Mouse (Mus musculus) heart, embryonic 10.5 days (tissue): ENCODE results near the gene Arcn1. TPM values are rescaled to one million over a fixed set of nuclear protein-coding genes. Genes with fewer than 3 reads are reported as not detected.
A peak's percentile ranks its signal among the peaks of the same experiment; 100 is the strongest.
"Not testable (repeated sequence)": the region's sequence is repeated elsewhere in the genome, so short reads cannot be mapped to it uniquely, and the experiment has no call there.

Experiments
- DNase-seq: peaks from one replicate; pipeline ENCODE4 v3.0.0-alpha.2; 2017; ENCODE audit warnings: low spot score
- H3K27ac ChIP-seq: fragments of 300-500 bp; sonication (generic); 2 replicates; pipeline ENCODE4 v1.5.1; 2016; ENCODE audit warnings: mild to moderate bottlenecking
- H3K27me3 ChIP-seq: fragments of 300-500 bp; sonication (generic); 2 replicates; pipeline ENCODE4 v1.6.1; 2016; ENCODE audit warnings: mild to moderate bottlenecking; ENCODE audit not compliant: poor library complexity, insufficient read depth, severe bottlenecking
- H3K36me3 ChIP-seq: fragments of 300-500 bp; sonication (generic); 2 replicates; pipeline ENCODE4 v1.6.1; 2016; ENCODE audit warnings: mild to moderate bottlenecking, moderate library complexity
- H3K4me1 ChIP-seq: fragments of 300-500 bp; sonication (generic); 2 replicates; pipeline ENCODE4 v1.6.1; 2016; ENCODE audit warnings: mild to moderate bottlenecking
- H3K4me3 ChIP-seq: fragments of 300-500 bp; sonication (generic); 2 replicates; pipeline ENCODE4 v1.5.1; 2016; ENCODE audit warnings: mild to moderate bottlenecking, moderate library complexity
- H3K9me3 ChIP-seq: fragments of 300-500 bp; sonication (generic); 2 replicates; pipeline ENCODE4 v1.6.1; 2016; ENCODE audit warnings: mild to moderate bottlenecking, moderate library complexity
- WGBS: fragments of 180-500 bp; shearing (Covaris S2); methylation state at CpG from one replicate; pipeline ENCODE4 v1.1.7; 2016; 5-methylcytosine and 5-hydroxymethylcytosine counted together
- polyA plus RNA-seq: library from polyadenylated mRNA; unstranded; fragments of >200 nt; fragmentation: Nextera tagmentation; extraction: Ambion mirVana; gene quantifications from 2 replicates; pipeline ENCODE4 v1.2.1, GENCODE M21; 2016

Gene Arcn1
- polyA plus RNA-seq, 1 experiment from 2014 or later, result 167 TPM

DNA sequence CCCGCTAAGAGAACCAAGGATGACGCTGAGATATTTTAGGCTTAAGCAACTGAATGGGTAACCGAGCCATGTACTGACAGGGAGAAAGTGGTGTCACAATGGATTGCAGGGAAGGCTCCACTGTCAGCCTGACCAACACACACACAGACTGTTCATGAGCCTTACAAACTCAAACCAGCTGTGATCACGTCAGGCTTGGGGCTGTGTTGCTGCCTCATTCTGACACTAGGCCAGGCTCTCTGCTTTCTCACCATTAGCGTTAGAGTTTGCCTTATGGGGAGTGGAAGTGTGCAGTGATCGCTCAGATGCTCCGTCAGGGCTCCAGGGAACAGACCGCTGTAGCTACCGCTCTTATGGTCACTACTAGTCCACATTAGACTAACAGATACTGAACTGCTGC is 25.2 kb upstream of the Arcn1 start:
- no peak for DNase-seq
- WGBS, result 72% methylated on average over 9 of the region's 9 CpGs
- Histone ChIP-seq H3K4me3 (no peak overlapping the region), H3K4me1 (no peaks in the 10 kb centered on the region), H3K9me3 (no peaks in the 10 kb centered on the region), H3K27ac (no peak overlapping the region), H3K27me3 (peaks cover 20% of the 10 kb centered on the region), H3K36me3 (peaks cover 46% of the 10 kb centered on the region)

DNA sequence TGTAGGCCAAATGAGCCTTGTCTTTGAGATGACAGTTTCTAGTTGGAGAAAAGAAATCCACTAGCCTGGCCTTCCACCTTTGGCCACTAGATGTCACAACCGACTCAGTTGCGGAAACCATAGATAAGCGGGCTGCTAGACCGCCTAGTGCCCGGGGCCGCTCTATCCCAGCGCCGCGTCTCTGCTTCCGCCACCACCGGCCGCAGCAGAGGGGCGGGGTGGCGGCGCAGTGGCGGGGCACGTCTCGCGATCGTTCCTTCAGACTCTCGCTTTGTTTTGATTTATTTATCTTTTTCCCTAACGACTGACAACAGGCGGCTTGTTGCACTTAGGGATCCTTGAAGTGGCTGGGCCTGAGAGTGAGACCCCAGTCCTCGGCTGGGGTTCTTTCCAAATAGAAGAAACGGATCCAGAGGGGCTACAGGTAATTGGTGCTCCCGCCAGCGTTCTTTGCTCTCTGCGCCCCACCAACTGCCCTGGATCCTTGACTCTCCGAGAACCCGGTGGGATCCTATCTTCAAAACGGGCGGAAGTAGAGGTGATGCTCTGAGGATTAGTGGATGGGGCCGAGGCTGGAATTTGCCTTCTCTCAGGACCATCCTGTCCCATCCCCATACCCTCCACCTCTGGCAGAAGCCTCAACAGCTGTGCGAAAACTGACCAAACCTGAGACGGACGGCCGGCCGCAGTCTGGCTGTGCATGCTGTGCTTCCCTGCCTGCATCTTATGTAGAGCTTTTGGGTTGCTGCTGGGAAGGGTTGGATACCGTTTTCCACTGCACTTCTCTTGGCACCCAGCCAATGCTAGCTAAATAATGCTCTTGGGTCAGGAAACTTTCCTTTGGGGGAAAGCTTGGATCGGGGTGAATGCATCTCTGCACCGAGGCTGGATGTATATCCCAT is 5.4 kb upstream of the Arcn1 start:
- peak overlapping the region; percentile 76 for H3K4me3 ChIP-seq
- peaks cover 3% of the 10 kb centered on the region; the same call in 1 of the 2 replicates for H3K4me1 ChIP-seq
- peaks cover 13% of the 10 kb centered on the region for H3K36me3 ChIP-seq
- no peaks in the 10 kb centered on the region for H3K27me3 ChIP-seq
- peak overlapping the region; percentile 89 for H3K27ac ChIP-seq
- DNase-seq, result peak; percentile 96
- WGBS, result under 1% methylated on average over 41 of the region's 41 CpGs
- H3K9me3 ChIP-seq, result no peaks in the 10 kb centered on the region

DNA sequence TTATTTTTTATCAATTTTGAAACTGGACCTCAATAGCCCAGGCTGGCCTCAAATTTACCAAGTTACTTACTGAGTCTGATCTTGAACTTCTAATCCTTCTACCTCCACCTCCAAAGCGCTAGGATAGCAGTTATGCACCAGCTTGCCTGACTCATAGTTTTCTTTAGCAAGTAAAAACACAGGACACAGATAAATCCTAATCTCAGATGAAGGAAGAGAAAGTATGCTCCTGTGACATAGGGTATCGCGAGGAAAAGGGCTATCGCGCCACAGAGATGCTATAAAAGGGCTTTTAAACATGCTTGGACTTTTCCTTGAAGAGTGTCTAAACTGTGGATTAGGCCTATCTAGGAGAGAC is 4.7 kb upstream of the Arcn1 start:
- Histone ChIP-seq H3K36me3 (peaks cover 13% of the 10 kb centered on the region), H3K27ac (peak overlapping the region; percentile 49; the same call in 1 of the 2 replicates), H3K9me3 (no peaks in the 10 kb centered on the region), H3K27me3 (no peaks in the 10 kb centered on the region), H3K4me1 (peaks cover 3% of the 10 kb centered on the region; the same call in 1 of the 2 replicates), H3K4me3 (peak overlapping the region; percentile 76; the same call in 1 of the 2 replicates)
- no peak for DNase-seq
- 15% methylated on average over 5 of the region's 5 CpGs for WGBS

- Histone ChIP-seq H3K4me1 (peaks cover 6% of the 10 kb centered on the region; the same call in 1 of the 2 replicates), H3K36me3 (peaks cover 13% of the 10 kb centered on the region), H3K27me3 (no peaks in the 10 kb centered on the region), H3K9me3 (no peaks in the 10 kb centered on the region), H3K4me3 (no peak overlapping the region), H3K27ac (no peak overlapping the region)
- DNase-seq, result no peak
- 93% methylated on average over 5 of the region's 5 CpGs for WGBS
Observed at GRCm38 (mm10) chr9:44771376-44771775, 3.7 kb upstream of the Arcn1 start.

GRCm38 (mm10) chr9:44768029-44768394 is 367 bp upstream of the Arcn1 start:
- H3K4me1 ChIP-seq, result peaks cover 20% of the 10 kb centered on the region
- not testable (repeated sequence) for DNase-seq, H3K9me3 ChIP-seq, H3K27ac ChIP-seq, H3K27me3 ChIP-seq, H3K36me3 ChIP-seq
- peak overlapping the region; percentile 100 for H3K4me3 ChIP-seq
- WGBS, result 42% methylated on average over 7 of the region's 9 CpGs

GRCm38 (mm10) chr9:44760873-44761272 is 6.8 kb downstream of the Arcn1 start:
- 60% methylated on average over 2 of the region's 2 CpGs for WGBS
- H3K4me3 ChIP-seq, result no peak overlapping the region
- peaks cover 40% of the 10 kb centered on the region for H3K36me3 ChIP-seq
- peaks cover 25% of the 10 kb centered on the region for H3K4me1 ChIP-seq
- DNase-seq, result no peak
- H3K27me3 ChIP-seq, result no peaks in the 10 kb centered on the region
- H3K9me3 ChIP-seq, result no peaks in the 10 kb centered on the region
- no peak overlapping the region for H3K27ac ChIP-seq

DNA sequence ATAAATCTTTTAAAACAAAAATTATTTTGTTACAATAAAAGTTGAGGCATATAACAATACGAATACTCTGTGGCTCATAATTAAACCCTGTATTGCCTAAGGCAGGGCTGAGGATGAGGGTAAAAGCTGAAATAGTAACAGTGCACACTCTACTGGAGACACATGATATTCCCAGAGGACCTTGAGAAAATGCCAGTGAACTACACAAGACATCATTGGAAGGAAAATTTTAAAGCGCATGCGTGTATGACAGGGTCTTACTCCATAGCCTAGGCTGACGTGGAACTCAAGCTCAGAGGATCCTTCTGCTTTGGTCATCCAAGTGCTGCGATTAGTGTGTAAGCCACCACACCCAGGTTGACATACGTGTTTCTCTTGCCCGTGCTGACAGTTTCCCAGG is 19.2 kb downstream of the Arcn1 start:
- DNase-seq, result no peak
- H3K4me3 ChIP-seq, result no peak overlapping the region
- H3K36me3 ChIP-seq, result peaks cover 99% of the 10 kb centered on the region
- no peaks in the 10 kb centered on the region for H3K27me3 ChIP-seq
- H3K4me1 ChIP-seq, result no peaks in the 10 kb centered on the region
- WGBS, result 94% methylated on average over 7 of the region's 7 CpGs
- no peak overlapping the region for H3K27ac ChIP-seq
- no peaks in the 10 kb centered on the region for H3K9me3 ChIP-seq

DNA sequence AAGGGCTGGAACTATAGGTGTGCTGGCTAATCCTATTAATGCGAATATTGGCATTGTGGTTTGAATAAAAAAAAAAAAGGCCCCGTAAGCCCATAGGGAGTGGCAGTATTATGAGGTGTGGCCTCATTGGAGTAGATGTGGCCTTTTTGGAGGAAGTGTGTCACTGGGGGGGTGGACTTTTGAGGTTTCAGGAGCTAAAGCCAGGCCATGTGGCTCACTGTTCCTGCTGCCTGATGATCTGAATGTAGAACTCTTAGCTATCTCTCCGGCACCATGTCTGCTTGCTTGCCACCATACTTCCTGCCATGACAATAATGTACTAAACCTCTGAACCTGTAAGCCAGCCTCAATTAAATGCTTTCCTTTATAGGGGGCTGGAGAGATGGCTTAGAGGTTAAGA is 20.3 kb downstream of the Arcn1 start:
- Histone ChIP-seq H3K27ac (no peak overlapping the region), H3K36me3 (peaks cover 99% of the 10 kb centered on the region), H3K27me3 (no peaks in the 10 kb centered on the region), H3K9me3 (no peaks in the 10 kb centered on the region), H3K4me3 (no peak overlapping the region), H3K4me1 (no peaks in the 10 kb centered on the region)
- WGBS, result 95% methylated on average over 3 of the region's 3 CpGs
- no peak for DNase-seq

GRCm38 (mm10) chr9:44746666-44747065 is 21.0 kb downstream of the Arcn1 start:
- H3K27me3 ChIP-seq, result no peaks in the 10 kb centered on the region
- WGBS, result 85% methylated on average over 3 of the region's 3 CpGs
- no peak overlapping the region for H3K27ac ChIP-seq
- no peak overlapping the region for H3K4me3 ChIP-seq
- H3K4me1 ChIP-seq, result no peaks in the 10 kb centered on the region
- no peak for DNase-seq
- peaks cover 97% of the 10 kb centered on the region for H3K36me3 ChIP-seq
- H3K9me3 ChIP-seq, result no peaks in the 10 kb centered on the region

DNA sequence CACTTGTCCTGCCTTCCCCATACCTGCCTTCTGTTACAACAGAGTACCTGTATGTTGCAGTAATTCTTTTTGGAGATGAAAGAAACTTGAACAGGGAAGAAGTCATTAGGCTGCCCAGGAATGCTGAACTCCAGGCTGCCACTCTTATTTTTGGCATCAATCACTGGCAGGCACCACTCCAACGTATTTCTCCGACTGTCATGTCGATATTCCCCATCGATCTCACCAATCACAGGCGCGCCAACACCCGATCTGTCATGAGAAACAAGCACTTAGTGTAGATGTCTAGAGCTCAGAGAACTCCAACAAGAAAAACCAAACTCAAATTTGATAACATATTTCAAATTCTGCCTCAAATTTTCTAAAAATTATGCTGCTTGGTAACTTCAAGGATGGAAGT is 22.3 kb downstream of the Arcn1 start:
- peaks cover 94% of the 10 kb centered on the region for H3K36me3 ChIP-seq
- no peaks in the 10 kb centered on the region for H3K4me1 ChIP-seq
- DNase-seq, result no peak
- H3K9me3 ChIP-seq, result no peaks in the 10 kb centered on the region
- H3K27me3 ChIP-seq, result no peaks in the 10 kb centered on the region
- no peak overlapping the region for H3K4me3 ChIP-seq
- WGBS, result 95% methylated on average over 7 of the region's 7 CpGs
- H3K27ac ChIP-seq, result no peak overlapping the region

GRCm38 (mm10) chr9:44740663-44741192 is 26.9 kb downstream of the Arcn1 start:
- Histone ChIP-seq H3K27me3 (no peaks in the 10 kb centered on the region), H3K36me3 (peaks cover 48% of the 10 kb centered on the region), H3K27ac (no peak overlapping the region), H3K9me3 (no peaks in the 10 kb centered on the region), H3K4me1 (peaks cover 8% of the 10 kb centered on the region), H3K4me3 (no peak overlapping the region)
- no peak for DNase-seq
- WGBS, result 89% methylated on average over 1 of the region's 1 CpGs

- 27% methylated on average over 8 of the region's 8 CpGs for WGBS
- no peaks in the 10 kb centered on the region for H3K9me3 ChIP-seq
- no peak for DNase-seq
- no peak overlapping the region for H3K4me3 ChIP-seq
- H3K27ac ChIP-seq, result peak overlapping the region; percentile 52
- peaks cover 14% of the 10 kb centered on the region for H3K36me3 ChIP-seq
- peaks cover 14% of the 10 kb centered on the region for H3K27me3 ChIP-seq
- H3K4me1 ChIP-seq, result peaks cover 38% of the 10 kb centered on the region
Observed at GRCm38 (mm10) chr9:44737240-44737949, 30.2 kb downstream of the Arcn1 start.

- WGBS, result 61% methylated on average over 2 of the region's 2 CpGs
Observed at GRCm38 (mm10) chr9:44736301-44736700, 31.3 kb downstream of the Arcn1 start.

More at GRCm38 (mm10) chr9:44736301-44736700, 31.3 kb downstream of the Arcn1 start:
- no peaks in the 10 kb centered on the region for H3K9me3 ChIP-seq
- H3K36me3 ChIP-seq, result peaks cover 7% of the 10 kb centered on the region; the same call in 1 of the 2 replicates
- no peak overlapping the region for H3K4me3 ChIP-seq
- H3K4me1 ChIP-seq, result peaks cover 43% of the 10 kb centered on the region
- H3K27ac ChIP-seq, result no peak overlapping the region
- peak; percentile 63 for DNase-seq
- H3K27me3 ChIP-seq, result peaks cover 16% of the 10 kb centered on the region
